Mouse (Mus musculus) C2C12 (cell line): ENCODE measurements around the gene Stk26. TPM values are rescaled to one million over a fixed set of nuclear protein-coding genes. Genes with fewer than 3 reads are reported as not detected.

Experiments
- H3K27me3 ChIP-seq: one replicate; pipeline ENCODE4 v1.6.1; 2011; ENCODE audit not compliant: control insufficient read depth, insufficient read depth, insufficient read length
- H3K36me3 ChIP-seq: one replicate; pipeline ENCODE4 v1.6.1; 2011; ENCODE audit not compliant: control insufficient read depth, insufficient read depth
- H3K4me3 ChIP-seq: one replicate; pipeline ENCODE4 v1.5.1; 2011; ENCODE audit warnings: mild to moderate bottlenecking, control low read depth; ENCODE audit not compliant: poor library complexity, insufficient read depth, severe bottlenecking
- H3K79me2 ChIP-seq: one replicate; pipeline ENCODE4 v1.6.1; 2011; ENCODE audit not compliant: control insufficient read depth, insufficient read depth
- H3K79me3 ChIP-seq: one replicate; pipeline ENCODE4 v1.6.1; 2011; ENCODE audit warnings: low read depth, control low read depth
- H3ac ChIP-seq: one replicate; pipeline ENCODE3; 2011; ENCODE audit warnings: low read depth; ENCODE audit not compliant: control insufficient read depth, insufficient read length
- CEBPB ChIP-seq: IDR thresholded peaks from one replicate; pipeline ENCODE4 v1.6.1; 2011; ENCODE audit warnings: low read depth, mild to moderate bottlenecking, control low read depth, moderate library complexity
- CTCF ChIP-seq: IDR thresholded peaks from one replicate; pipeline ENCODE4 v1.5.1; 2011; ENCODE audit not compliant: control insufficient read depth, insufficient read depth, insufficient read length
- FOSL1 ChIP-seq: IDR thresholded peaks from one replicate; pipeline ENCODE4 v1.8.0; 2011; ENCODE audit warnings: mild to moderate bottlenecking, low read length; ENCODE audit not compliant: poor library complexity, insufficient read depth, severe bottlenecking
- MAX ChIP-seq: IDR thresholded peaks from one replicate; pipeline ENCODE4 v1.6.1; 2011; ENCODE audit warnings: mild to moderate bottlenecking, control low read depth
- MYOD1 ChIP-seq: IDR thresholded peaks from one replicate; pipeline ENCODE4 v1.6.1; 2011; ENCODE audit warnings: low read depth; ENCODE audit not compliant: control insufficient read depth, insufficient read length
- MYOG ChIP-seq: IDR thresholded peaks from one replicate; pipeline ENCODE4 v1.6.1; 2011; ENCODE audit not compliant: control insufficient read depth, insufficient read length; ENCODE audit errors: extremely low read depth
- USF1 ChIP-seq: IDR thresholded peaks from one replicate; pipeline ENCODE4 v1.6.1; 2011; ENCODE audit warnings: low read depth, mild to moderate bottlenecking, control low read depth, moderate library complexity
- long read RNA-seq, 2 experiments: library from polyadenylated mRNA; unstranded; transcript quantifications; one replicate each; pipeline ENCODE4 v2.0.0; 2019 to 2020
- polyA plus RNA-seq: library from polyadenylated mRNA; unstranded; fragments of >200 nt; fragmentation: generic; extraction: Trizol; gene quantifications from one replicate; pipeline ENCODE4 v1.2.1, GENCODE M21; 2012; ENCODE audit warnings: missing spikeins

The Stk26 gene
- polyA plus RNA-seq, result not detected
- long read RNA-seq, experiment 1, result 0 reads
- long read RNA-seq, experiment 2, result 0 reads

DNA sequence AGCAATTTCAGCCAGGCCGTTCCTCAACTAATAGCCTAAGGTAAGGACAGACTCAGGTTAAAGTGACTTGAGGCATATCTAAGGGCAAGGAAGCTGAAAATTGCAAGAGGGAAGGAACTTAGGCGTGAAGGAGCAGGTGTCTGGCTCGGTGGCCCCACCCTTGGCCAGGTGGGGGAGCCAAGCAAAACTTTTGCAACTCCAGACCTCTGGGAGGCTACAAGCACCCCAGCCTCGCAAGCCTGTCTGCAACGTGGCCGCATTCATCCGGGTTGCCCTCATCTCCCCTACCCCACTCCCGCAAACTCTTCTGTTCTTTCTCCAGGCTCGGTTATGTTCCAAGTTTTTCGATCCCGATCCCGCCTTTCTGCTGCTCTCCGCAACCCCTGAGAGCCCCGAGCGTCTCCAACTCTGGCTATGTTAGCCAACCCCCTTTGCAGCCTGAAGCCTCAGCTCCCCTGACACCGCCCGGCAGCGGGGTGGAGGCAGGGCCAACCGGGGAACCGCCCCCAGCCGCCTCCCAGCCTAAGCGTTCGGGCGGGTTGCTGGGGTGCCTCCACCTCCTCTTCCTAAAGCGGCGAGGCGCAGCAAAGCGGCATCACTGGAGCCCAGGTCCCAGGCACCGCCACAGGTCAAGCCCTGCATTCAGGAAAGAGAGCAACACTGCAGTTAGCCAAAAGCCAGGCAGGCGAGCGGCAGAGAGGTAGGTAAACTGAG lies at the start of gene Stk26:
TSS of gene Stk26 (plus strand) at position 201 of the 714 bp plus-strand sequence.
- no peaks in the 10 kb centered on the region for H3K79me3 ChIP-seq
- H3K79me2 ChIP-seq, result no peaks in the 10 kb centered on the region
- H3K27me3 ChIP-seq, result no peaks in the 10 kb centered on the region
- H3K36me3 ChIP-seq, result no peaks in the 10 kb centered on the region
- H3ac ChIP-seq, result no peak within 1 kb of the TSS
- H3K4me3 ChIP-seq, result no peak within 1 kb of the TSS
- TF ChIP-seq USF1, result no peak
- TF ChIP-seq MAX, result no peak
- TF ChIP-seq CTCF, result no peak
- TF ChIP-seq MYOG, result no peak
- TF ChIP-seq CEBPB, result no peak
- no peak for TF ChIP-seq MYOD1
- TF ChIP-seq FOSL1, result no peak

GRCm38 (mm10) chrX:50793005-50793680 lies 47.7 kb upstream of the Stk26 start:
- H3K4me3 ChIP-seq, result no peak overlapping the region
- H3K79me2 ChIP-seq, result no peaks in the 10 kb centered on the region
- H3K36me3 ChIP-seq, result no peaks in the 10 kb centered on the region
- no peaks in the 10 kb centered on the region for H3K27me3 ChIP-seq
- H3ac ChIP-seq, result no peak overlapping the region
- no peak for TF ChIP-seq MAX
- no peak for TF ChIP-seq MYOD1
- no peak for TF ChIP-seq MYOG
- TF ChIP-seq CTCF, result no peak
- TF ChIP-seq FOSL1, result no peak
- TF ChIP-seq USF1, result no peak
- no peak for TF ChIP-seq CEBPB
- H3K79me3 ChIP-seq, result no peaks in the 10 kb centered on the region

DNA sequence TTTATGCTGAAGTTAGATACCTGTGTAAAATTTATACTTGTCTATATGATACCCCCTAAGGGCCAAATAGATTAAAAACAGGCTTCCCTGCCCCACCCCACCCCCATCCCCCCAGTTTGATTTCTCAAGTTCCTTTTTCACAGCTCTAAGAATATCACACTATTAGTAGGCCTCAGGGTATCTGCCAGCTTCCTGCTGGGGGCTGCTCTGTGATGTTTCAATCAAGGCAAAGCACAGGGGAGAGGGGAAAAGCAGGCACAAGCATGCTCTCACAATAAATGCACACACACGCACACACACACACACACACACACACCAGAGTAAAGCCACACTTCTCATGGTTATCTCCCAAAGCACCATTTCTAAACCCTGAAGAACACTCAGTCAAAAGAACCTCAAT lies 43.0 kb upstream of the Stk26 start:
- Histone ChIP-seq H3K36me3 (no peaks in the 10 kb centered on the region), H3K79me2 (no peaks in the 10 kb centered on the region), H3K79me3 (no peaks in the 10 kb centered on the region), H3K27me3 (no peaks in the 10 kb centered on the region), H3ac (no peak overlapping the region), H3K4me3 (no peak overlapping the region)
- TF ChIP-seq FOSL1 (no peak), USF1 (no peak), MAX (no peak), MYOD1 (no peak)

- no peak for TF ChIP-seq FOSL1
- no peak for TF ChIP-seq USF1
- no peak for TF ChIP-seq MAX
- TF ChIP-seq CTCF, result no peak
- no peak for TF ChIP-seq MYOG
- TF ChIP-seq MYOD1, result no peak
- Histone ChIP-seq H3K79me3 (no peaks in the 10 kb centered on the region), H3ac (no peak overlapping the region), H3K36me3 (no peaks in the 10 kb centered on the region), H3K27me3 (no peaks in the 10 kb centered on the region), H3K4me3 (no peak overlapping the region), H3K79me2 (no peaks in the 10 kb centered on the region)
These were observed 42.3 kb upstream of the Stk26 start for GRCm38 (mm10) chrX:50798571-50798970.

GRCm38 (mm10) chrX:50799656-50800188 lies 41.1 kb upstream of the Stk26 start:
- Histone ChIP-seq H3K79me3 (no peaks in the 10 kb centered on the region), H3K36me3 (no peaks in the 10 kb centered on the region), H3ac (no peak overlapping the region), H3K4me3 (no peak overlapping the region), H3K79me2 (no peaks in the 10 kb centered on the region), H3K27me3 (no peaks in the 10 kb centered on the region)
- TF ChIP-seq CEBPB (no peak), FOSL1 (no peak), MAX (no peak), MYOD1 (no peak), MYOG (no peak), CTCF (no peak), USF1 (no peak)
